Mouse (Mus musculus): ENCODE results near the gene Slc38a4. TPM values are rescaled to one million over a fixed set of nuclear protein-coding genes. Genes with fewer than 3 reads are reported as not detected.

The Slc38a4 gene
- polyA plus RNA-seq, 1 experiment from 2014 or later = 23.9 TPM

DNA sequence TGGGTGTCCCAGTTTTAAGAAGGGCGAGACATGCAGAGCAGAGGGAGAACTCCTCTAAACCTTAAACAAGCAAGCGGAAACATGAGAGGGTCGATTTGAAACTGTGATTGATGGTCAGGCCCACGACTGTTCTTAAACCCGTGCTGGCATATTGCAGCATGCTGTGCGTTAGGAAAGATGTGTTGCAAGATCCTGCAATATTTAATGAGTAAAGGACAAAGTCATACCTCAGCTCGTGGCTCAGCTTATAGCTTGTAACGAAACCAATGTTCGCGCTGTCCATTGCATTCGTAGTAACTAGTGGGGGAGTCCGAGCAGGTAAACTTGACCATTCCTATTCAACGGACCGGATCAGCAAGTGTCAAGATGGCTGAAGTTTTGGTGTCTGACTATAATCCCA is 4.3 kb upstream of the Slc38a4 start:
- ATAC-seq (no peak), DNase-seq (ENCODE audit: low spot score) (no peak)
- Histone ChIP-seq H3K4me1 (ENCODE audit: insufficient read depth, low read depth, low read length) (no peaks in the 10 kb centered on the region), H3K27me3 (replicated peaks; ENCODE audit: insufficient read depth, low read length) (no peaks in the 10 kb centered on the region), H3K4me2 (replicated peaks; ENCODE audit: low read depth, low read length) (no peak overlapping the region), H3K9me3 (ENCODE audit: low read length) (no peaks in the 10 kb centered on the region), H3K27ac (ENCODE audit: low read length) (no peak overlapping the region), H3K36me3 (ENCODE audit: insufficient read depth, low read length) (no peaks in the 10 kb centered on the region), H3K4me3 (ENCODE audit: low read depth, low read length) (no peak overlapping the region), H3K9ac (replicated peaks; ENCODE audit: low read depth) (no peak overlapping the region)
- WGBS = 73% methylated on average over 14 of the region's 14 CpGs
- TF ChIP-seq CTCF (IDR thresholded peaks at IDR 0.05) (no peak), EP300 (IDR thresholded peaks at IDR 0.05) (no peak)

DNA sequence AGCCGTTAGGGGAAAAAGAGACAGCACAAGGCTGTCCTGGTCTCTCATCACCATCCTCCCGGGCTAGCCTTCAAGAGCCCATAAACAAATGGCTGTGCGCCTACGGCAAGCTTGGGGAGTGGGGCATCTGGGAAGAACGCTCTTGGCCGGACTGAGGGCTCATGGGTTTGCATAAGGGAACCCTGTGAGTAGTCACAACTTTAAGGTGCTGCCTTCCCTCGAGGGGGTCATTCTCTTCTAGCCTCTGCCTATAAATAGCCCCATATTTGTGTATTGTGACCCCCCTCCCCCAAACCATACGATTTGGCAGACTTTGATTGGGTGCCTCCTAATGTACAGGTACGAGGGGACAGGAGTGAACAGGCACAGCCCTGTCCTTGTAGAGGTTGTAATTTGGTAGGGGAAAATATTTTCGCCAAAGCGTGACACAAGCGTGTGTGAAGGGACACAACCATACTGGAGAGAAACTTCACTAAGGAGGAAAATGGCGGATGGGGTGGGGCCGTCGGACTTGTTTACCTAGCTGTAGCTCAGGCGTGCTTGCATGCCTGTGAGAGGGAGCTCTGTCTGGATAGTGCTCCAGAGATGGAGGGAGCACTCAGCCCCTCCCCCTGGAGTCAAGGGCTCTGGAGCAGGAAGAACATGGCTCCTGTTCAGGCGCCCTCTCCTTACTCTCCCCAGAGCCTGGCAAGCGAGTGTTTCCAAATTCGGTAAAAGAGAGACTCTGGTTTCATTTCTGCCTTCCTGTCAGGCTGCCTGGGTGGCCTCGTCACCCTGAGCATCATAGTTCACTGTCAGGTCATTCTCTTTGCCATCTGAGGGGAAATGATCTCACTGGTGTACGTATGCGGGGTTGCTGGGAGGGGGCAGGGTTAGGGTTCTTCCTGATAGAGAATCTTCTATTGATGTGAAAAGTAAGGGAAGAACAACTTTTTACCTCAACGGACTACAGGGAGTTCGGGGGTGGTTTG is 3.6 kb upstream of the Slc38a4 start:
- Histone ChIP-seq H3K4me1 (ENCODE audit: insufficient read depth, low read depth, low read length) (no peaks in the 10 kb centered on the region), H3K27me3 (replicated peaks; ENCODE audit: insufficient read depth, low read length) (no peaks in the 10 kb centered on the region), H3K27ac (ENCODE audit: low read length) (no peak overlapping the region), H3K4me3 (ENCODE audit: low read depth, low read length) (no peak overlapping the region), H3K4me2 (replicated peaks; ENCODE audit: low read depth, low read length) (no peak overlapping the region), H3K9ac (replicated peaks; ENCODE audit: low read depth) (no peak overlapping the region), H3K36me3 (ENCODE audit: insufficient read depth, low read length) (no peaks in the 10 kb centered on the region), H3K9me3 (ENCODE audit: low read length) (no peaks in the 10 kb centered on the region)
- DNase-seq (ENCODE audit: low spot score) (no peak), ATAC-seq (peak; percentile 32; the same call in 1 of the 2 replicates)
- WGBS = 68% methylated on average over 24 of the region's 24 CpGs
- TF ChIP-seq CTCF (IDR thresholded peaks at IDR 0.05) = no peak
- TF ChIP-seq EP300 (IDR thresholded peaks at IDR 0.05) = no peak

DNA sequence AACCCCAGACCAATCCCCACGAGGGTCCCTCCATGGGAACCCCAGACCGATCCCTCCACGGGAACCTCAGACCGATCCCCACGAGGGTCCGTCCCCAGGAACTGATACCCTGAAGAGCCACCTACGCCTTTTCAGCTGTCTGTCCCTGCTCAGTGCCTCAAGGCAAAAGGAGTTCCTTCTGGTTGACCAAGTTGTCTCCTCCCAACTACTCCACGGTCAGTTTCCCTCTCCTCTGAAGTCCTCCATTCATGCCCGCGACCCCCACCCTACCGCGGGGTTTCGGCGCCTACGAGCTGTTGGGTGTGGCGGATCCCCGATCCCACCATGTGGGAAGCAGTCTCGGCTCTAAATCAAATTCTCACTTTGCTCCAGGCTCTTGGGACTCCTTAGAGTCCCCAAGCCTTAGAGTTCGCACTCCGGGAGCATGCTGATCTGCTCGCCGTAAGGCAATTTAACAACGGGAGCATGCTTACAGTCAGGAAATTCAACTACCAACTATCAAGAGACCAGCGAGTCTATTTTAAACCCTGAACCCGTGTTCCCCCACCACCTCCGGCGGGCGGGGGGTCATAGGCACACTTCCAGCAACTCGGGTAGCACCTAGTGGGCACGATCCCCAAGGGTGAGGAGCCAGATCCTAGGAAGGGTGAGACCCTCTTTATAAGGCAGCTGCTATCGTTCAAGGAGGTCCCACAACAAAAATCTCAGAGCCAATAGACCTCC is 828 bp downstream of the Slc38a4 start:
- Histone ChIP-seq H3K9me3 (ENCODE audit: low read length) (no peaks in the 10 kb centered on the region), H3K4me1 (ENCODE audit: insufficient read depth, low read depth, low read length) (no peaks in the 10 kb centered on the region; the same call in 1 of the 2 replicates), H3K4me3 (ENCODE audit: low read depth, low read length) (peak overlapping the region; percentile 39), H3K36me3 (ENCODE audit: insufficient read depth, low read length) (no peaks in the 10 kb centered on the region), H3K27me3 (replicated peaks; ENCODE audit: insufficient read depth, low read length) (no peaks in the 10 kb centered on the region), H3K9ac (replicated peaks; ENCODE audit: low read depth) (0 out of 2 replicates have a peak overlapping the region, but pooled peaks have one; percentile 20), H3K27ac (ENCODE audit: low read length) (0 out of 2 replicates have a peak overlapping the region, but pooled peaks have one; percentile 23), H3K4me2 (replicated peaks; ENCODE audit: low read depth, low read length) (peak overlapping the region; percentile 72)
- DNase-seq (ENCODE audit: low spot score) (no peak), ATAC-seq (0 out of 2 replicates have a peak, but pooled peaks have one; percentile 21)
- WGBS = 47% methylated on average over 31 of the region's 31 CpGs
- no peak for TF ChIP-seq EP300 (IDR thresholded peaks at IDR 0.05)
- no peak for TF ChIP-seq CTCF (IDR thresholded peaks at IDR 0.05)

DNA sequence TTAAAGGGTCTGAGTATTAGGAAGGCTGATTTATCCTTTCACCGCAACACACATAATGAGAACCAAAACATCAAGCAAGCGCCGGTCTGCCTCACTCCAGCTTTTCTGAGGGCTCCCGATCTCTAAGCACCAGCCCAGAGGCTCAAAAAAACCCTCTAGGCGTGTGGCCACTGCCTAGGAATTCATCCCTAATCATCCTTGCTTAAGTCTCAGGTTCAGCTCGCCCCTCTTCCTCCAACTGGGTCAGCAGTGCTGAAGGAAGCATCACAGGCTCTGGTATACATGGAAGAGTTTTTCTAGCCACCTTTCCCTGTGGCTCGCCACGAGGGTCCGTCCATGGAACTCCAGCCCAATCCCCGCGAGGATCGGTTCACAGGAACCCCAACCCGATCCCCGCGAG is 1.6 kb downstream of the Slc38a4 start:
- WGBS = 51% methylated on average over 15 of the region's 15 CpGs
- DNase-seq (ENCODE audit: low spot score) = no peak
- Histone ChIP-seq H3K4me2 (replicated peaks; ENCODE audit: low read depth, low read length) (peak overlapping the region; percentile 72), H3K27ac (ENCODE audit: low read length) (no peak overlapping the region), H3K36me3 (ENCODE audit: insufficient read depth, low read length) (no peaks in the 10 kb centered on the region), H3K9me3 (ENCODE audit: low read length) (no peaks in the 10 kb centered on the region), H3K4me3 (ENCODE audit: low read depth, low read length) (peak overlapping the region; percentile 39), H3K4me1 (ENCODE audit: insufficient read depth, low read depth, low read length) (no peaks in the 10 kb centered on the region; the same call in 1 of the 2 replicates), H3K27me3 (replicated peaks; ENCODE audit: insufficient read depth, low read length) (no peaks in the 10 kb centered on the region), H3K9ac (replicated peaks; ENCODE audit: low read depth) (no peak overlapping the region)
- TF ChIP-seq EP300 (IDR thresholded peaks at IDR 0.05) = no peak
- TF ChIP-seq CTCF (IDR thresholded peaks at IDR 0.05) = no peak
- no peak for ATAC-seq

DNA sequence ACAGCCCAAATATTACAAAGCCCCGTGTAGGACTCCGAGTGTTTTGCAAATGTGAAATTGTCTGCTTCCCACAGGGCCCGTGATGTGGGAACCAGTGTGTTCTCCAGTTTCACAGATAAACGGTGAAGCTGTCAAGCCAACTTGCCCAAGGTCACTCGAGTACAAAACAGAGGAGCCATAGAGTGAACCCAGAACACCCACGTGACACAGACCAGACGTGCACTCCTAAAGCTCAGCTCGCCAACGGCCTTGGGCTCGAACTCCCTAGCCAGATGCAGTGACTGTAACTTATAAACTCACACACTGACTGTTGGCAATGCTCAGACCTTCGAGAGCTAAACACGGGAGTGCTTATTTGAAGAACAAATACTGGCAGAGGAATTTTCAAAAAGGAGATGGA is 5.3 kb downstream of the Slc38a4 start:
- no peak overlapping the region for H3K9ac ChIP-seq (replicated peaks; ENCODE audit: low read depth)
- ATAC-seq = no peak
- DNase-seq (ENCODE audit: low spot score) = no peak

DNA sequence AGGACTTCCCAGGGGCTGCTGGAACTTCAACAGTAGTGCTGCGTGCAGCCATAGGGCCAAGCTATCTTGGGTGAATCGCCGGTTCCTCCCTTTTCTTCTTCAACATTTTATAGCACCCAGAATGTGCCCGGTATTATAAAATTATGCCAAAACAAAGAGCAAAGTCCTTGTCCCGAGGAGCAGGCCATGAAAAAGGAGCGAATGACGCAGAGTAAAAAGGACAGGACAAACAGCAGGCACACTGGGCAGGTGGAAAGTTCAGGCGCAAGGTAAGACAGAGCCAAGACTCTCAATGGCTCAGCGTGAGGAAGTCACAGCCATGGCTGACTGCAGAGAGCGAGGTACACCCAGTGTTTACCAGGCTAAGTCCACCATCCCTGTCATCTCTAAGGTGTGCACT is 5.7 kb downstream of the Slc38a4 start:
- H3K4me1 ChIP-seq (ENCODE audit: insufficient read depth, low read depth, low read length) = no peaks in the 10 kb centered on the region; the same call in 1 of the 2 replicates
- no peak overlapping the region for H3K27ac ChIP-seq (ENCODE audit: low read length)
- no peak overlapping the region for H3K9ac ChIP-seq (replicated peaks; ENCODE audit: low read depth)
- WGBS = 71% methylated on average over 10 of the region's 10 CpGs
- DNase-seq (ENCODE audit: low spot score) = no peak
- no peaks in the 10 kb centered on the region for H3K27me3 ChIP-seq (replicated peaks; ENCODE audit: insufficient read depth, low read length)
- ATAC-seq = no peak
- no peaks in the 10 kb centered on the region for H3K36me3 ChIP-seq (ENCODE audit: insufficient read depth, low read length)
- TF ChIP-seq CTCF (IDR thresholded peaks at IDR 0.05) (no peak), EP300 (IDR thresholded peaks at IDR 0.05) (no peak)
- H3K9me3 ChIP-seq (ENCODE audit: low read length) = no peaks in the 10 kb centered on the region
- no peak overlapping the region for H3K4me3 ChIP-seq (ENCODE audit: low read depth, low read length)
- H3K4me2 ChIP-seq (replicated peaks; ENCODE audit: low read depth, low read length) = no peak overlapping the region

More for the DNA sequence above, 5.3 kb downstream of the Slc38a4 start:
- no peak overlapping the region for H3K4me3 ChIP-seq (ENCODE audit: low read depth, low read length)
- no peaks in the 10 kb centered on the region; the same call in 1 of the 2 replicates for H3K4me1 ChIP-seq (ENCODE audit: insufficient read depth, low read depth, low read length)
- H3K9me3 ChIP-seq (ENCODE audit: low read length) = no peaks in the 10 kb centered on the region
- 46% methylated on average over 12 of the region's 12 CpGs for WGBS
- no peak overlapping the region for H3K27ac ChIP-seq (ENCODE audit: low read length)
- TF ChIP-seq CTCF (IDR thresholded peaks at IDR 0.05) (no peak), EP300 (IDR thresholded peaks at IDR 0.05) (no peak)
- no peaks in the 10 kb centered on the region for H3K27me3 ChIP-seq (replicated peaks; ENCODE audit: insufficient read depth, low read length)
- H3K36me3 ChIP-seq (ENCODE audit: insufficient read depth, low read length) = no peaks in the 10 kb centered on the region
- H3K4me2 ChIP-seq (replicated peaks; ENCODE audit: low read depth, low read length) = no peak overlapping the region
